Mouse (Mus musculus): ENCODE data around the gene Insig1. TPM values are rescaled to one million over a fixed set of nuclear protein-coding genes. Genes with fewer than 3 reads are reported as not detected.

Gene Insig1
- total and polyA plus RNA-seq, 2 experiments from 2014 or later, result 100.0 to 183 TPM

- WGBS, result 70% methylated on average over 2 of the region's 2 CpGs
- Histone ChIP-seq H3K9me3 (ENCODE audit: low read length) (no peaks in the 10 kb centered on the region), H3K27me3 (ENCODE audit: insufficient read depth, low read length) (no peaks in the 10 kb centered on the region), H3K4me1 (ENCODE audit: insufficient read depth, low read length) (no peaks in the 10 kb centered on the region), H3K4me2 (ENCODE audit: low read depth, low read length) (no peak overlapping the region), H3K27ac (no peak overlapping the region), H3K9ac (replicated peaks; ENCODE audit: low read length) (no peak overlapping the region), H3K4me3 (ENCODE audit: low read length) (no peak overlapping the region), H3K36me3 (ENCODE audit: insufficient read depth, low read length) (peaks cover 22% of the 10 kb centered on the region; the same call in 1 of the 2 replicates)
- DNase-seq (ENCODE audit: low spot score) (no peak), ATAC-seq (no peak)
- TF ChIP-seq CTCF (IDR thresholded peaks at IDR 0.05; ENCODE audit: low read depth), result no peak
Observed at GRCm38 (mm10) chr5:28079431-28079830, 8.3 kb downstream of the Insig1 start.

GRCm38 (mm10) chr5:28081127-28081526 is 10.0 kb downstream of the Insig1 start:
- 80% methylated on average over 2 of the region's 2 CpGs for WGBS
- H3K36me3 ChIP-seq (ENCODE audit: insufficient read depth, low read length), result peaks cover 7% of the 10 kb centered on the region; the same call in 1 of the 2 replicates
- no peak for TF ChIP-seq CTCF (IDR thresholded peaks at IDR 0.05; ENCODE audit: low read depth)
- ATAC-seq (no peak), DNase-seq (ENCODE audit: low spot score) (no peak)
- H3K27ac ChIP-seq, result no peak overlapping the region
- no peaks in the 10 kb centered on the region for H3K4me1 ChIP-seq (ENCODE audit: insufficient read depth, low read length)
- no peak overlapping the region for H3K9ac ChIP-seq (replicated peaks; ENCODE audit: low read length)
- no peaks in the 10 kb centered on the region for H3K9me3 ChIP-seq (ENCODE audit: low read length)
- H3K27me3 ChIP-seq (ENCODE audit: insufficient read depth, low read length), result no peaks in the 10 kb centered on the region
- H3K4me2 ChIP-seq (ENCODE audit: low read depth, low read length), result no peak overlapping the region
- H3K4me3 ChIP-seq (ENCODE audit: low read length), result no peak overlapping the region

GRCm38 (mm10) chr5:28081822-28082221 is 10.7 kb downstream of the Insig1 start:
- H3K9me3 ChIP-seq (ENCODE audit: low read length), result no peaks in the 10 kb centered on the region
- no peak overlapping the region for H3K27ac ChIP-seq
- no peaks in the 10 kb centered on the region for H3K36me3 ChIP-seq (ENCODE audit: insufficient read depth, low read length)
- no peaks in the 10 kb centered on the region for H3K4me1 ChIP-seq (ENCODE audit: insufficient read depth, low read length)
- H3K4me3 ChIP-seq (ENCODE audit: low read length), result no peak overlapping the region
- H3K9ac ChIP-seq (replicated peaks; ENCODE audit: low read length), result no peak overlapping the region
- ATAC-seq (no peak), DNase-seq (ENCODE audit: low spot score) (no peak)
- WGBS, result 92% methylated on average over 2 of the region's 2 CpGs
- no peak overlapping the region for H3K4me2 ChIP-seq (ENCODE audit: low read depth, low read length)
- H3K27me3 ChIP-seq (ENCODE audit: insufficient read depth, low read length), result no peaks in the 10 kb centered on the region
- no peak for TF ChIP-seq CTCF (IDR thresholded peaks at IDR 0.05; ENCODE audit: low read depth)

GRCm38 (mm10) chr5:28082312-28082711 is 11.1 kb downstream of the Insig1 start:
- H3K9me3 ChIP-seq (ENCODE audit: low read length), result no peaks in the 10 kb centered on the region
- H3K4me3 ChIP-seq (ENCODE audit: low read length), result no peak overlapping the region
- no peak for ATAC-seq
- H3K9ac ChIP-seq (replicated peaks; ENCODE audit: low read length), result no peak overlapping the region
- no peaks in the 10 kb centered on the region for H3K36me3 ChIP-seq (ENCODE audit: insufficient read depth, low read length)
- no peaks in the 10 kb centered on the region for H3K27me3 ChIP-seq (ENCODE audit: insufficient read depth, low read length)
- H3K4me2 ChIP-seq (ENCODE audit: low read depth, low read length), result no peak overlapping the region
- TF ChIP-seq CTCF (IDR thresholded peaks at IDR 0.05; ENCODE audit: low read depth), result no peak
- H3K27ac ChIP-seq, result no peak overlapping the region
- WGBS, result 71% methylated on average over 4 of the region's 4 CpGs
- no peaks in the 10 kb centered on the region for H3K4me1 ChIP-seq (ENCODE audit: insufficient read depth, low read length)
- DNase-seq (ENCODE audit: low spot score), result no peak

- 86% methylated on average over 3 of the region's 3 CpGs for WGBS
- DNase-seq (ENCODE audit: low spot score), result no peak
- no peaks in the 10 kb centered on the region for H3K9me3 ChIP-seq (ENCODE audit: low read length)
- ATAC-seq, result no peak
- no peaks in the 10 kb centered on the region for H3K27me3 ChIP-seq (ENCODE audit: insufficient read depth, low read length)
- no peak overlapping the region for H3K27ac ChIP-seq
- no peak overlapping the region for H3K4me3 ChIP-seq (ENCODE audit: low read length)
- no peak for TF ChIP-seq CTCF (IDR thresholded peaks at IDR 0.05; ENCODE audit: low read depth)
- H3K9ac ChIP-seq (replicated peaks; ENCODE audit: low read length), result no peak overlapping the region
- H3K4me2 ChIP-seq (ENCODE audit: low read depth, low read length), result no peak overlapping the region
- no peaks in the 10 kb centered on the region for H3K4me1 ChIP-seq (ENCODE audit: insufficient read depth, low read length)
- H3K36me3 ChIP-seq (ENCODE audit: insufficient read depth, low read length), result no peaks in the 10 kb centered on the region
Observed at GRCm38 (mm10) chr5:28082796-28083195, 11.6 kb downstream of the Insig1 start.

GRCm38 (mm10) chr5:28084743-28085142 is 13.6 kb downstream of the Insig1 start:
- Histone ChIP-seq H3K27me3 (ENCODE audit: insufficient read depth, low read length) (no peaks in the 10 kb centered on the region), H3K27ac (no peak overlapping the region), H3K4me1 (ENCODE audit: insufficient read depth, low read length) (no peaks in the 10 kb centered on the region), H3K4me2 (ENCODE audit: low read depth, low read length) (no peak overlapping the region), H3K36me3 (ENCODE audit: insufficient read depth, low read length) (no peaks in the 10 kb centered on the region), H3K4me3 (ENCODE audit: low read length) (no peak overlapping the region), H3K9ac (replicated peaks; ENCODE audit: low read length) (no peak overlapping the region), H3K9me3 (ENCODE audit: low read length) (no peaks in the 10 kb centered on the region)
- no peak for TF ChIP-seq CTCF (IDR thresholded peaks at IDR 0.05; ENCODE audit: low read depth)
- DNase-seq (ENCODE audit: low spot score) (no peak), ATAC-seq (no peak)
- 84% methylated on average over 2 of the region's 2 CpGs for WGBS

GRCm38 (mm10) chr5:28090547-28090946 is 19.4 kb downstream of the Insig1 start:
- Histone ChIP-seq H3K27me3 (ENCODE audit: insufficient read depth, low read length) (no peaks in the 10 kb centered on the region), H3K4me2 (ENCODE audit: low read depth, low read length) (no peak overlapping the region), H3K4me3 (ENCODE audit: low read length) (no peak overlapping the region), H3K9me3 (ENCODE audit: low read length) (no peaks in the 10 kb centered on the region), H3K36me3 (ENCODE audit: insufficient read depth, low read length) (no peaks in the 10 kb centered on the region), H3K4me1 (ENCODE audit: insufficient read depth, low read length) (no peaks in the 10 kb centered on the region), H3K27ac (no peak overlapping the region), H3K9ac (replicated peaks; ENCODE audit: low read length) (no peak overlapping the region)
- peak; percentile 49 for TF ChIP-seq CTCF (IDR thresholded peaks at IDR 0.05; ENCODE audit: low read depth)
- DNase-seq (ENCODE audit: low spot score) (no peak), ATAC-seq (no peak)
- 58% methylated on average over 1 of the region's 1 CpGs for WGBS
